Mouse (Mus musculus): ENCODE results near the gene Osgin1.

Gene Osgin1

DNA sequence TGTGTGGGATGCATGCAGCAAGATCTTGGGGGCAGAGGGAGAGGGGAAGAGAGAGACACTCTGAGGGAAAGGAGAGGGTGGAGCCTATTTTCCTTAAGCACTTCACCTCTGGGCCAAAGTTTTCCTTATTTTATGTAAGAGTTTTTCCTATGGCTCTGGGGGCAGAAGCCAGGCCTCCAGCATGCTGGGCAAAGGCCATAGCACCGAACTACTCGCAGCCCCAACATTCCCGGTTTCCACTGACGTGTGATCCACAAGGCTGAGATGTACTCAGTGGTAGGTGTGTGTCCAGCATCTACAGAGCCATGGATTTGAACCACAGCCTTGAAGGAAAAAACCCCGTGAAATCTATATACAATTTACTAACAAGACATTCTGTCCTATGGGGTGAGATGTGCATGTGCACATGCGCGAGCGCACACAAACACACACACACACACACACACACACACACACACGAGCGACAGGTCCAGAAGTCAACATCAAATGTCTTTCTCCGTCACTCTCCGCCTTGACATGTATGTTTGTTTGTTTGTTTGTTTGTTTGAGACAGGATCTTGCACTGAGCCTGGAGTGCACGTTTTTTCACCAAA lies at the start of gene Osgin1:
Gene Osgin1 (plus strand): TSS at position 543 of the 593 bp plus-strand sequence.
- in situ Hi-C loops (cut with MboI): no loop called here

GRCm38 (mm10) chr8:119384478-119384877 lies 49.4 kb upstream of the Osgin1 start:
- in situ Hi-C loops (cut with MboI): no loop called here

GRCm38 (mm10) chr8:119385854-119386253 lies 48.1 kb upstream of the Osgin1 start:
- in situ Hi-C loops (cut with MboI): no loop called here

DNA sequence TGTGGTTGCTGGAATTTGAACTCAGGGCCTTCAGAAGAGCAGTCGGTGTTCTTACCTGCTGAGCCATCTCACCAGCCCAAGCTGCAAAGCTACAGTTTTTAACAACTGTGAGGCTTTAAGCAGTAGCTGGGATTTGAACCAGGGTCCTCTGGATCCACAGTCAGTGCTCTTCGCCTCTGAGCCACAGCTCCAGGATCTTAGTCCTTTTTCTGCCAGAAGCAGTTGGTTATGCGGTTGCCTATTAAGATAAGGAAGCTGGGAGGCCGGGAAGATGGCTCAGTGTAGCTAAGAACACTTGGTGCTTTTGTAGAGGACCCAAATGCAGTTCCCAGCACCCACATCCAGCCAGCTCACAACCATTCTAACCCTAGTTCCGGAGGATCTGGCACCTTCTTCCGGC lies 46.9 kb upstream of the Osgin1 start:
- in situ Hi-C loops (cut with MboI): no loop called here

GRCm38 (mm10) chr8:119394097-119394496 lies 39.8 kb upstream of the Osgin1 start:
- in situ Hi-C loops (cut with MboI): loop anchor here (10.0 kb wide), 1 partner anchor 211 kb away; the partner anchor contains the start of gene Taf1c

DNA sequence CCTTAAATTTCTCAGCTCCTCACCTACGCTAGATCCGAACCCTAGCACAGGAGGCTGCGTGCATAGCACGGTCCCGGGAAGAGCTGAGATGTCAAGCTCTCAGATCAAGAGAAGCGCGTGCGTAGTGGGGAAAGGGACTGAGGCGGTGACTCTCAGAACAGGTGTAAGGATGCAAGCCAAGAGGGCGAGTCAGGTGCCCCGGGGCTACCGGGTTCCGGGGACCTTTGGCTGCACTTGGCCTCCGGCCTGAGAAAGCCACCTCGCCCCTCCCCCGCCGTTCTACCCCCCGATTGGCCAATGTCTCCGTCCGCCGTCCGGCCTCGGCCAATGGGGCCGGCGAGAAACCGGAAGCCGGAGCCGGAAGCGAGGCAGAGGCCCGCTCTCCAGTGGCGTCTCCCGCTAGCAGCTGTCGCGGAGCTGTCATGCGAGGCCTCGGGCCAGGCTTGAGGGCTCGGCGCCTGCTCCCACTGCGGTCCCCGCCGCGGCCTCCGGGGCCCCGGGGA lies 39.3 kb upstream of the Osgin1 start, which contains the start of gene Mlycd:
Gene Mlycd (plus strand): TSS at position 355 of the 503 bp plus-strand sequence.
- in situ Hi-C loops (cut with MboI): loop anchor here (10.0 kb wide), 1 partner anchor 210 kb away; the partner anchor contains the start of gene Taf1c

GRCm38 (mm10) chr8:119395072-119395950 lies 38.6 kb upstream of the Osgin1 start:
- in situ Hi-C loops (cut with MboI): loop anchor here (10.0 kb wide), 1 partner anchor 209 kb away; the partner anchor contains the start of gene Taf1c

- in situ Hi-C loops (cut with MboI): loop anchor here (10.0 kb wide), 1 partner anchor 206 kb away; the partner anchor contains the start of gene Taf1c
Observed at GRCm38 (mm10) chr8:119398558-119398957, 35.4 kb upstream of the Osgin1 start.

- in situ Hi-C loops (cut with MboI): loop anchor here (10.0 kb wide), 1 partner anchor 206 kb away; the partner anchor contains the start of gene Taf1c
Observed at GRCm38 (mm10) chr8:119399255-119399654, 34.7 kb upstream of the Osgin1 start.

- in situ Hi-C loops (cut with MboI): no loop called here
Observed at GRCm38 (mm10) chr8:119400122-119400671, 33.7 kb upstream of the Osgin1 start.

GRCm38 (mm10) chr8:119400904-119401303 lies 33.0 kb upstream of the Osgin1 start:
- in situ Hi-C loops (cut with MboI): no loop called here

DNA sequence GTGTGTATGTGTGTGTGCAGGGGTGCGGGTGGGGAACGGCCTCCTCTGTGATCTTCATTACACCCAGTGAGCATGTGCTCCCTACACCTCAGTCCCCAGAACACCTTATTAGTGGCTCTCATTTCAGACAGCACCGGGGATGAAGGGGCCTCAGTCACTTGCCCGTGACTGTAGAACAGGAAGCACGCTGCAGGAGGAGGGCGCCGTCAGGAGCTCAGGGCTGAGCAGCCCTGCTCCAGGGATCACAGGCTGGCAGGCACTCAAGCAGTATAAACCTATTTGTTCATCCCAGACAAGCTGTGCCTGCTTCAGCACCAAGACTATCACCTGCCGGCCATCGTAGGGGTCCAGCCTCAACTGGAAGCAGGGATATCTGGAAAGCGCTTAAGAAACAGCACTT lies 30.0 kb upstream of the Osgin1 start:
- in situ Hi-C loops (cut with MboI): no loop called here

DNA sequence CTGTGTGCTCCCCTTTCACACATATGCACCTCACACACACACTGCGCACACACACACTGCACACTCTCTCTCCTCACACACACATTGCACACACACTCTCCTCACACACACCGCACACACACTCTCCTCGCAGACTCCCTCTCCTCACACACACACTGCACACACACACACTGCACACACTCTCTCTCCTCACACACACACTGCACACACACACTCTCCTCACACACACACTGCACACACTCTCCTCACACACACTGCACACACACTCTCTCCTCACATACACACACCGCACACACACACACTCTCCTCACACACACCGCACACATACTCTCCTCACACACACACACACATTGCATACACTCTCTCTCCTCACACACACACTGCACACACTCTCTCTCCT lies 29.3 kb upstream of the Osgin1 start:
- in situ Hi-C loops (cut with MboI): no loop called here

- in situ Hi-C loops (cut with MboI): no loop called here
Observed at GRCm38 (mm10) chr8:119408311-119408710, 25.6 kb upstream of the Osgin1 start.

- in situ Hi-C loops (cut with MboI): loop anchor here (5.0 kb wide), 1 partner anchor 85 kb away; no protein-coding TSS in a partner anchor
Observed at GRCm38 (mm10) chr8:119412037-119412734, 21.7 kb upstream of the Osgin1 start.

DNA sequence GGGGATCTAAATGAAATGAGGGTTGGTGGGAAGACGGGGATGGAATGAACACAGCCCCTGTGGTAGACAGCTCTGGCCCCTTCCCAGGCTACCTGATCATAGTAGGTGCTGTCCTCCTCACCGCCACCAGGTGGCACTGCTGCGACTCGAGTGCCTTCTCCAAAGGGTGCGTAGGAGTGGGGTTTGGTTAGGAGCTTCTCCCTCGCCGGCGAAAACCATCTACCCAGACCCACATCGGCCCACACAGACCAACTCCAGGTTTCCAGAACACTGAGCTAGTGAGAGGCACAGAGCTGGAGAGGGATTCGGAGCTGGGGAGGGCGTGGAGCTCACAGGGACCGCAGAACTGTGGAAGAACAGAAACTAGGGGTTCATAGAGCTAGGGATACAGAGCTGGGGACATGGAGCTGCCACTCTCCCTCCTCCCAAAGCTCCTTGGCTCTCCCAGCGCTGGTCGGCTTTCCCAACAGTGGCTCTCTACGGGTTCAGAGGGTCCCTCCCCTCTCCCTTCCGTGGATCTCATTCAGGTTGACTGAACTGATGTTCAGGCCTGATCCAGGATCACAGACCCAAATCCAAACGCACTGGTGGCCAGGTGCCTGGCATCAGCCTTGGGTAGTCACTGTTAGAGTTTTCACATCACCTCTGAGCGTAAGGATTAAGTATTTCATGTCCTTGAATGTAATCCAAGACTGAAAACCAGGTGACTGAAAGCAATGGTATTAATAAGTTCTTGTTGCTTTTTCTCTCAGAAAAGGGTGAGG lies 21.0 kb upstream of the Osgin1 start:
- in situ Hi-C loops (cut with MboI): loop anchor here (5.0 kb wide), 1 partner anchor 84 kb away; no protein-coding TSS in a partner anchor

GRCm38 (mm10) chr8:119413605-119414004 lies 20.3 kb upstream of the Osgin1 start:
- in situ Hi-C loops (cut with MboI): loop anchor here (5.0 kb wide), 1 partner anchor 84 kb away; no protein-coding TSS in a partner anchor

DNA sequence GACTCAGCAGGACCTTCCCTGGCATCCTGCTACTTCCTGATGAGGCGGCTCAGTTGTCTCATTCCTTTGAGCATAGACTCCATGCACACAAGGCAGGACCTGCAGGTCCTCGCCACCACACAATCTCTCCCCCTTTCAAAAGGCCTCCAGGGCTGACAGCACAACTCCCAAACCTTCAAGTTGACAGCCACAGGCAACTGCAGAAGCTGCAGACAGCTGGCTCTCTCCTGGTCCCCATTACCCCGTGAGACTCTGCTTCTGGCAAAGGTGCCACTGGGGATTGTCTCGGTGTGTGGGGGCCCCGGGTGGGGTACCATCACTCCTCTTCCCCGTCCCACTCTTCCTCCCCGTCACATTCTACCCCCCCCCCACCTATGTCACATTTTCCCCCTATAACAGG lies 13.6 kb upstream of the Osgin1 start:
- in situ Hi-C loops (cut with MboI): no loop called here

GRCm38 (mm10) chr8:119421603-119422122 lies 12.3 kb upstream of the Osgin1 start:
- in situ Hi-C loops (cut with MboI): no loop called here

DNA sequence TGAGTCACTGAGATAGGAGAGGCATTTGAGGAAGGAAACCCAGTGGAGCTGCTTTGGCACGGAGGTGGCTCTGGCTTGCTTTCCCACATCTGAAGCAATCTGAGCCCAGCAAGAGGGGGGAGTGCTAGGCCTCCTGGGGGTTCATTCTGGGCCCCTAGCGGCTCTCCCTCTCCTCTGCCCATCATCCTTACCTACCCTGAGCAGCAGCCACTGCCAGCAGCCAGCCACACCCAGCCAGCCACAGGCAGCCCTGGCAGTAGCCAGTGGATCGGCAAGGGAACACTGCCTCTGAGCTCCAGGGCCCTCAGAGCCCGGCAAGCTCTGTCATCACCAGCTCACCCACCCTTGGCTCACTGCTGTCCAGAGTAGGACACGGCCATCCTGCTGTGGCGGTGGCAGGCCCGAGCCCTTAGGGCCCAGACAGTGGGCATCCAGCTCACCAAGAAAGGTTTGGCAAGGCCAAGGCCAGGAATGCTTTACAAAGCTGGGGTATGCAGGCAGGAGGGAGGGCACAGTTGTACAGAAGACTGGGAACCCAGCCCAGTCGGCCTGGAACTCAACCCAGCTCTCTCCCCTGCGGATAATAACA lies 11.7 kb upstream of the Osgin1 start:
- in situ Hi-C loops (cut with MboI): no loop called here

Measured in mature B cell (primary cell).